Mouse (Mus musculus): ENCODE results near the gene Chst10. TPM values are rescaled to one million over a fixed set of nuclear protein-coding genes. Genes with fewer than 3 reads are reported as not detected.

The Chst10 gene
- polyA plus RNA-seq, 1 experiment from 2014 or later: 5.6 TPM

- Histone ChIP-seq H3K27me3 (ENCODE audit: control insufficient read depth, insufficient read depth, low read length) (no peaks in the 10 kb centered on the region), H3K9ac (replicated peaks; ENCODE audit: low read depth, low read length) (no peak overlapping the region), H3K4me2 (replicated peaks; ENCODE audit: low read depth, low read length) (no peak overlapping the region), H3K9me3 (ENCODE audit: control insufficient read depth, low read depth, low read length) (no peaks in the 10 kb centered on the region), H3K4me3 (ENCODE audit: low read depth, low read length) (no peak overlapping the region), H3K4me1 (ENCODE audit: control insufficient read depth, insufficient read depth, low read length) (no peaks in the 10 kb centered on the region), H3K27ac (ENCODE audit: low read length) (no peak overlapping the region), H3K36me3 (ENCODE audit: control insufficient read depth, insufficient read depth, low read length) (no peaks in the 10 kb centered on the region)
- WGBS: 84% methylated on average over 4 of the region's 4 CpGs
- no peak for ATAC-seq (ENCODE audit: insufficient number of reproducible peaks, insufficient read depth, low FRiP score, low read depth)
Measured at GRCm38 (mm10) chr1:38882746-38883145, 15.2 kb downstream of the Chst10 start.

- ATAC-seq (ENCODE audit: insufficient number of reproducible peaks, insufficient read depth, low FRiP score, low read depth): no peak
- H3K36me3 ChIP-seq (ENCODE audit: control insufficient read depth, insufficient read depth, low read length): no peaks in the 10 kb centered on the region
- no peaks in the 10 kb centered on the region for H3K27me3 ChIP-seq (ENCODE audit: control insufficient read depth, insufficient read depth, low read length)
- H3K4me3 ChIP-seq (ENCODE audit: low read depth, low read length): no peak overlapping the region
- no peak overlapping the region for H3K9ac ChIP-seq (replicated peaks; ENCODE audit: low read depth, low read length)
- H3K9me3 ChIP-seq (ENCODE audit: control insufficient read depth, low read depth, low read length): no peaks in the 10 kb centered on the region
- H3K4me2 ChIP-seq (replicated peaks; ENCODE audit: low read depth, low read length): no peak overlapping the region
- H3K27ac ChIP-seq (ENCODE audit: low read length): no peak overlapping the region
- H3K4me1 ChIP-seq (ENCODE audit: control insufficient read depth, insufficient read depth, low read length): no peaks in the 10 kb centered on the region
- WGBS: 45% methylated on average over 4 of the region's 4 CpGs
Measured at GRCm38 (mm10) chr1:38881366-38881765, 16.6 kb downstream of the Chst10 start.

GRCm38 (mm10) chr1:38876671-38877382 is 21.1 kb downstream of the Chst10 start:
- Histone ChIP-seq H3K9ac (replicated peaks; ENCODE audit: low read depth, low read length) (no peak overlapping the region), H3K4me1 (ENCODE audit: control insufficient read depth, insufficient read depth, low read length) (no peaks in the 10 kb centered on the region), H3K36me3 (ENCODE audit: control insufficient read depth, insufficient read depth, low read length) (no peaks in the 10 kb centered on the region), H3K9me3 (ENCODE audit: control insufficient read depth, low read depth, low read length) (no peaks in the 10 kb centered on the region), H3K27ac (ENCODE audit: low read length) (no peak overlapping the region), H3K27me3 (ENCODE audit: control insufficient read depth, insufficient read depth, low read length) (no peaks in the 10 kb centered on the region), H3K4me2 (replicated peaks; ENCODE audit: low read depth, low read length) (no peak overlapping the region), H3K4me3 (ENCODE audit: low read depth, low read length) (no peak overlapping the region)
- 49% methylated on average over 5 of the region's 5 CpGs for WGBS
- ATAC-seq (ENCODE audit: insufficient number of reproducible peaks, insufficient read depth, low FRiP score, low read depth): no peak

GRCm38 (mm10) chr1:38873911-38874310 is 24.1 kb downstream of the Chst10 start:
- no peaks in the 10 kb centered on the region for H3K9me3 ChIP-seq (ENCODE audit: control insufficient read depth, low read depth, low read length)
- H3K4me1 ChIP-seq (ENCODE audit: control insufficient read depth, insufficient read depth, low read length): 0 out of 2 replicates have a peak, but pooled peaks cover 3% of the 10 kb centered on the region
- no peak overlapping the region for H3K4me2 ChIP-seq (replicated peaks; ENCODE audit: low read depth, low read length)
- WGBS: 82% methylated on average over 5 of the region's 5 CpGs
- H3K36me3 ChIP-seq (ENCODE audit: control insufficient read depth, insufficient read depth, low read length): no peaks in the 10 kb centered on the region
- H3K27me3 ChIP-seq (ENCODE audit: control insufficient read depth, insufficient read depth, low read length): no peaks in the 10 kb centered on the region
- ATAC-seq (ENCODE audit: insufficient number of reproducible peaks, insufficient read depth, low FRiP score, low read depth): no peak
- H3K4me3 ChIP-seq (ENCODE audit: low read depth, low read length): no peak overlapping the region
- H3K9ac ChIP-seq (replicated peaks; ENCODE audit: low read depth, low read length): no peak overlapping the region
- H3K27ac ChIP-seq (ENCODE audit: low read length): no peak overlapping the region

- WGBS: 94% methylated on average over 6 of the region's 6 CpGs
Measured at GRCm38 (mm10) chr1:38871834-38872233, 26.1 kb downstream of the Chst10 start.

GRCm38 (mm10) chr1:38869398-38870195 is 28.4 kb downstream of the Chst10 start:
- Histone ChIP-seq H3K36me3 (ENCODE audit: control insufficient read depth, insufficient read depth, low read length) (no peaks in the 10 kb centered on the region), H3K4me2 (replicated peaks; ENCODE audit: low read depth, low read length) (no peak overlapping the region), H3K4me1 (ENCODE audit: control insufficient read depth, insufficient read depth, low read length) (0 out of 2 replicates have a peak, but pooled peaks cover 3% of the 10 kb centered on the region), H3K9ac (replicated peaks; ENCODE audit: low read depth, low read length) (no peak overlapping the region), H3K27me3 (ENCODE audit: control insufficient read depth, insufficient read depth, low read length) (no peaks in the 10 kb centered on the region), H3K4me3 (ENCODE audit: low read depth, low read length) (no peak overlapping the region), H3K9me3 (ENCODE audit: control insufficient read depth, low read depth, low read length) (no peaks in the 10 kb centered on the region), H3K27ac (ENCODE audit: low read length) (no peak overlapping the region)
- WGBS: 46% methylated on average over 13 of the region's 13 CpGs
- no peak for ATAC-seq (ENCODE audit: insufficient number of reproducible peaks, insufficient read depth, low FRiP score, low read depth)

More at GRCm38 (mm10) chr1:38871834-38872233, 26.1 kb downstream of the Chst10 start:
- ATAC-seq (ENCODE audit: insufficient number of reproducible peaks, insufficient read depth, low FRiP score, low read depth): no peak
- Histone ChIP-seq H3K9me3 (ENCODE audit: control insufficient read depth, low read depth, low read length) (no peaks in the 10 kb centered on the region), H3K4me2 (replicated peaks; ENCODE audit: low read depth, low read length) (no peak overlapping the region), H3K4me3 (ENCODE audit: low read depth, low read length) (no peak overlapping the region), H3K36me3 (ENCODE audit: control insufficient read depth, insufficient read depth, low read length) (no peaks in the 10 kb centered on the region), H3K27me3 (ENCODE audit: control insufficient read depth, insufficient read depth, low read length) (no peaks in the 10 kb centered on the region), H3K4me1 (ENCODE audit: control insufficient read depth, insufficient read depth, low read length) (0 out of 2 replicates have a peak, but pooled peaks cover 3% of the 10 kb centered on the region), H3K9ac (replicated peaks; ENCODE audit: low read depth, low read length) (no peak overlapping the region), H3K27ac (ENCODE audit: low read length) (no peak overlapping the region)

- Histone ChIP-seq H3K9me3 (ENCODE audit: control insufficient read depth, low read depth, low read length) (no peaks in the 10 kb centered on the region), H3K4me1 (ENCODE audit: control insufficient read depth, insufficient read depth, low read length) (0 out of 2 replicates have a peak, but pooled peaks cover 3% of the 10 kb centered on the region), H3K4me2 (replicated peaks; ENCODE audit: low read depth, low read length) (no peak overlapping the region), H3K9ac (replicated peaks; ENCODE audit: low read depth, low read length) (no peak overlapping the region), H3K27ac (ENCODE audit: low read length) (no peak overlapping the region), H3K27me3 (ENCODE audit: control insufficient read depth, insufficient read depth, low read length) (no peaks in the 10 kb centered on the region), H3K36me3 (ENCODE audit: control insufficient read depth, insufficient read depth, low read length) (no peaks in the 10 kb centered on the region), H3K4me3 (ENCODE audit: low read depth, low read length) (no peak overlapping the region)
- ATAC-seq (ENCODE audit: insufficient number of reproducible peaks, insufficient read depth, low FRiP score, low read depth): no peak
- 86% methylated on average over 5 of the region's 5 CpGs for WGBS
Measured at GRCm38 (mm10) chr1:38866242-38866641, 31.7 kb downstream of the Chst10 start.

- Histone ChIP-seq H3K4me2 (replicated peaks; ENCODE audit: low read depth, low read length) (no peak overlapping the region), H3K27me3 (ENCODE audit: control insufficient read depth, insufficient read depth, low read length) (no peaks in the 10 kb centered on the region), H3K9me3 (ENCODE audit: control insufficient read depth, low read depth, low read length) (no peaks in the 10 kb centered on the region), H3K36me3 (ENCODE audit: control insufficient read depth, insufficient read depth, low read length) (no peaks in the 10 kb centered on the region), H3K9ac (replicated peaks; ENCODE audit: low read depth, low read length) (no peak overlapping the region), H3K4me3 (ENCODE audit: low read depth, low read length) (no peak overlapping the region), H3K27ac (ENCODE audit: low read length) (no peak overlapping the region), H3K4me1 (ENCODE audit: control insufficient read depth, insufficient read depth, low read length) (no peaks in the 10 kb centered on the region)
- whole genome bisulfite sequencing: 78% methylated on average over 9 of the region's 9 CpGs
- no peak for ATAC-seq (ENCODE audit: insufficient number of reproducible peaks, insufficient read depth, low FRiP score, low read depth)
Measured at GRCm38 (mm10) chr1:38864341-38864740, 33.6 kb downstream of the Chst10 start.
